Mouse (Mus musculus): Measurements from ENCODE around the gene Pde11a.
"Not testable (repeated sequence)": the region's sequence is repeated elsewhere in the genome, so short reads cannot be mapped to it uniquely, and the experiment has no call there.

The Pde11a gene

DNA sequence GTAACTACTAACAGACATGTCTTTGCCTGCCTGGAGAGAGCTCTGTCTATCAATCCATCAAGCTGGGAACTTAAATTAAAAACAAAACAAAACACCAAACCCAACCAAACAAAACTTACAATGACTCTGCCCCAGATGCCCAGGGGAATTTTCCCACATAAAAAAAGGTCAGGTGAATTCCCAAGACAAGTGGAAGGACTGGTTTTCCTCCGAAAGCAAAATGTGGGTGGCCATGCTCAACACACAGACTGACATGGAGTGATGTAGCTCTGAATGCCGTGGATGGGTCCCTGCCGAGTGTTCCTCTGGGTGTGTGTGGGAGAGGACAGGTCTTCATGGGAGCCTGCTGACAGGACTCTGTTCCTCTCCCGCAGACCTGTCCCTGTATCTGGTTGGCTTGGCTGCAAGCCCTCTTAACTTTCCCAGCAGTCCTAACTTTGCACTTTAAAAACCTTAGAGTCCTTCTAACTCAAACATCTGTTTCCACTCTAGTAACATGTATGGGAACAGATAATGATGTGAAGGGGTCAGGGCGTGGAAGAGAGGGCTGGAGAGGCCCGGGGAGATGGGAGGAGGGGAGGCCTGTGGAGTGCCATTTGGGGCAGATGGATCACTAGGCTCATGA is 346.9 kb downstream of the Pde11a start:
- DNase-seq (ENCODE audit: low spot score in 2 of 2) = no peak

DNA sequence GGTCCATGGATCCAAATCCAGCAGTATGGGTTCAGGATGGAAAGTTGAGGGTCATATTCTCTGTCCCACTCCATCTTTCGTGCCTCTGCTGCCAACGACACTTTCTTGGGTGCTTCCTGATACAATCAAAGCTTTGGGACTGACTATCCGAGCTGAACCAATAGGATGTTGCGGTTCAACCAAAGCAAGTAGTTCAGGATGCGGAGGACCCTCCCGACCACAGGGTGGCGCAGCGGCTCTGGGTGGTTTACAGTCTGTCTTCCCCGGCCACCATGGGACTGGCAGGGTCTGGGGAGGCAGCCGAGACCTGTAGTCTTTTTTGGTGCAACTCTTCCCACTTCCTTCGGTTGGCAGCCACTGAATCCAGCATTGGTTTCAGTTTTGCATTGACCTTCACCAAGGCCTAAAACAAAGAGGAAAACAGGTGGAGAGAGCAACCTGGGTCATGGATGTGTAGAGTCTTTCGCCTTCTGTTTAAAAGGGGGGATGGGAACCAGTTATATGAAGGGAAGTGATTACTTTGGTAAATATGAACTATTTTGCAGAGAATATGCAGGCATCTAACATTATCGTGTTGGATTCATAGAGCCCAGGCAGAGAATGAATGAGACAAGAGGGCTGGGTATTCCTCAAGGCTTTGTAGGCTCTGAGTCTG is 347.6 kb downstream of the Pde11a start:
- peak; percentile 48 to 52 for DNase-seq (ENCODE audit: low spot score in 2 of 2)

DNA sequence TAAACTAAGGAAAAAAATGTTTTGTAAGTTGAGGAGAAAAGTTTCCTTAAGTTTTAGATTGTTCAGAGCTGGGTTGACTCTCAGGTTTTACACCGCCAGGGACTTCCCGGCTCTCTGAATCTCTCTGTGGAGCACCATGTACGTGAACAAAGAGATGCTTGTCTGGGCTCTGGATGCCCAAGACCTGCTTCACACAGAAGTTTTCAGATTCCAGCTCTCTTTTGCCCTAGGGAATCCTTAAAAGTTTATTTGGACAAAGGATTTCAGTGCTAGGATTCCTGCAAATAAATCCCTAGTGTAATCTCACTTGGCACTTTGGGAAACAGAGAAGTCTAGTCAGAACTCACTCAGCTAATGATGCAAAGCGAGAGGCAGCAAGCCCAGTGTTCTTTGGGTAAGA is 348.9 kb downstream of the Pde11a start:
- DNase-seq (ENCODE audit: low spot score in 2 of 2) = no peak

DNA sequence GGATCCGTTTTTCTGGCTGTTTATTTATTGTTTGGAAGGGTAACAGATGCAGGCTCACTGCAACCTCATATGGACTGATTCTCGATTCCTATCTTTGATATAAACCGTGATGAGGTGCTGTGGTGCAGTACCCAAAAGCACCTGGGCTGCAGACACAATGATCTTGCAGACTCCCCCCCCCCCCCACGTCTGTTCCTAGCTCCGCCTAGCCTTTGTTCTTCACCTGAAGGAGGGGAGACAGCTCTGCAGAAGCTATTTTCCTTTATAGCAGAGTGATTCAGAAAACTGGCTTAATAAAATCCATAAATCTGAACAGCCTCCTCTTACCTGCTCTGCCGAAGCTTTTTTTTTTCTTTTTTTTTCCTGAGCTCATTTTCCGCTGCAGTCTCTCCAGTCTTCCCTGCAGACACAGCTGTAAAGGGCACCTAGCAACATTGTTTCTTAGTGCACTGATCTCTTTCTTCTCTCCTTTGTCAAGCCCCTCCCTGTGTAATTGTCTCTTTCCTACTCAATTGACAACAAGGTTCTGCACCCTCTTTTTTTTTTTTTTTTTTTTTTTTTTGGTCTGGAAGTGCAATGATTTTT is 349.7 kb downstream of the Pde11a start:
- DNase-seq (ENCODE audit: low spot score in 2 of 2) = no peak

DNA sequence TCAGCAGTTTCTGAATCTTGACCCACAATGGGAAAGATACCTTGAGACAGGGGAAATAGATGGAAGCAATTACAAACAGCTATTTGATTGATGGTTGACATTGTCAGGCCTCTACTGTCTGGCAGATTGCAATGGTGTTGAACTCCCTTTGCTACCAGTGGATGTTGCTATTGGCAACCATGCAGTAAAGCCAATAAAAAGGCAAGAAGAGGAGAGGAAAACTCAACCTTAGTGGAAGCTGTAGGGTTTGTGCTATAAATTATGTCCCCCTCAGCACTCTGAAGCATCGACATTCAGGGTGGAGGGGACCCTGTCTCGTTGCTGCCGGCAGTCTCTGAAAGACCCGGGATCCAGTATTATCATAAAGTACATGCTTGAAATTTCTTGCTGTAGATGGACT is 350.2 kb downstream of the Pde11a start:
- DNase-seq (ENCODE audit: low spot score in 2 of 2) = no peak

DNA sequence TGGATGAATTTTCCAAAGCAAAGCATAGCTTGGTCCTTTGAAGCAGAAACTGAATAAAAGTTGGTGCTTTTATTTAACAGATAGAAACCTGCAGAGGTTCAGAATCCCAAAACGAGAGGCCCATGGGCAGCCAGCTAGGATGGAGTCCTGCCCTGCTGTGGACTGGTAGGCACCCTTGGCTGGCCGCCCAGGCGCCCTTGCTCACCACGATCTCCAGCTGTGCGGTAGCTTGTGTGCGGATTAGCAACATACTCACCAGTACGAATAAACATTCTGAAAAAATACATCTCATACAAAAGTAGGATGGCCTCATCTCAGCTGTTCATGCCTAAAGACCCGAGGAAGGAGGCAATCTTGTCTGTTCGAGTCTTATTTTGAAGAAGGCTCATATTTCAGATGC is 350.8 kb downstream of the Pde11a start:
- DNase-seq (ENCODE audit: low spot score in 2 of 2) = no peak

DNA sequence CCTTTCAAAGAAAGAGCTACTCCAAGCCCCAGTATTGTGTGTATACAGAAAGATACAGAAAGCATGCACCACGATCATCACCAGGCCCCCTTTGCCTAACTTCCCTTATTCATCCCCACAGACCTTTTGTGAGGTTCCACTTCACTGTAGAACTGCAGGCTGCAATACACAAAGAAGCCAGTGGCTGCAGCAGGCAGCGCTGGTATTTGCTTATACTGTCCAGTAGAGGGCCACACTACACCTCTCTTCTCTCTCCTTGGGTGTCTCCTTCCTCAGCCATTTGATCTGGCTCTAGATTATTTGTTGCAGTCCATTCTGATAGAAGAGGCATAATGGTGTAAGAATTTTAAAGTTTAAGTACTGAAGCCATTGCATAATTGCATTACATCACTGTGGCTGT is 353.4 kb downstream of the Pde11a start:
- peak in 1 of 2 experiments; percentile 47 for DNase-seq (ENCODE audit: low spot score in 2 of 2)

DNA sequence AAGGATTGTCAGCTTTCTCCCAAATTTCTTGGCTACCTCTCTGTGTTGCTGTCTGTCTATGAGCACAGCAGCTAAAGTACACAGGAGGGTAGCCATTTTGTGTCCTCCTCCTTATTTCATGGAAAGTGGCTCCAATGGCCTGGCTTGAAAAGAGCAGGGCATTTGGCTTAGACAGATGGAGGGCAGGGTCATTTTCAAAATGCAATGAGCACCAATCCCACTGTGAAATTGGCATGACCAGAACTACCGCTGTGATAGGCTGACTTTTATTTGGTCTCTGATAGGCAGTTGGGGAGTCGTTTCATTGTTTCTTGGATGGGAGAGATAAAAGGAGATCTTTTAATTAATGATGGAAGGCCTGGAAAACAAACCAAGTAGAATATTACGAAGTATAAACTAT is 354.7 kb downstream of the Pde11a start:
- DNase-seq (ENCODE audit: low spot score in 2 of 2) = no peak

DNA sequence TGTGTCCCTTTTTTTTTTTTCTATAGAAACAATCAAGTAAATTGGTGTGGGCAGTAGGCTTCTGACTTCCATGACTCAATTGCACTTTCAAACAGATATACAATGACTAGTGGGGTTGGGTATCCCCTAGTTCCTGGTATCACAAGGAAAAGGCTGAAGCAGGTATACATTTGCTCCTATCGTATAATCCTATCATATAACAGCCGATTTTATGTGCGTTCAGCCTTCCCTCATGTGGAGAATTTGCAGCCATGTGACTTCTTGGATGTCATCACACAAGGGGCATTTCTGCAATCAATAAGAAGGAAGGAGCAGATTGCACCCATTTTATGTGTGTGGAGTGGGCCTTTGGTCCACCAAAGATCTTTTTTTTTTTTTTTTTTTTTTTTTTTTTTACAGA is 355.5 kb downstream of the Pde11a start:
- DNase-seq (ENCODE audit: low spot score in 2 of 2) = no peak

DNA sequence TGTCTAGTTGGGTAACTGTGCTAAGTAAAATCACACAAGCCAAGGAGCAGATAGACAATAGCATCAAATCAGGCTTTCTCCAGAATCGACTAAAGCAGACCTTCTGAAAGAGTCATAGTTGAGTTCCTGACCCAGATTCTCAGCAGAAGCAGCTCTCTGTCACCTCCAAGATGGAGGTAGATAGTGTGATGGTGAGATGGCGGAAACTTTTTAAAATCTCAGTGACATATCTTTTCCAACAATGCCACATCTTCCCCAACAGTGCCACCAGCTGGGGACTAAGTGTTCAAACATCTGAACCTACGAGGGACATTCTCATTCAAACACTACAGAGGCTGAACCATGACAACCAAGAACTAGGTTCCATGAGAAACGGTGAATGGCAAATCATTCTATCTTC is 355.9 kb downstream of the Pde11a start:
- no peak for DNase-seq (ENCODE audit: low spot score in 2 of 2)

DNA sequence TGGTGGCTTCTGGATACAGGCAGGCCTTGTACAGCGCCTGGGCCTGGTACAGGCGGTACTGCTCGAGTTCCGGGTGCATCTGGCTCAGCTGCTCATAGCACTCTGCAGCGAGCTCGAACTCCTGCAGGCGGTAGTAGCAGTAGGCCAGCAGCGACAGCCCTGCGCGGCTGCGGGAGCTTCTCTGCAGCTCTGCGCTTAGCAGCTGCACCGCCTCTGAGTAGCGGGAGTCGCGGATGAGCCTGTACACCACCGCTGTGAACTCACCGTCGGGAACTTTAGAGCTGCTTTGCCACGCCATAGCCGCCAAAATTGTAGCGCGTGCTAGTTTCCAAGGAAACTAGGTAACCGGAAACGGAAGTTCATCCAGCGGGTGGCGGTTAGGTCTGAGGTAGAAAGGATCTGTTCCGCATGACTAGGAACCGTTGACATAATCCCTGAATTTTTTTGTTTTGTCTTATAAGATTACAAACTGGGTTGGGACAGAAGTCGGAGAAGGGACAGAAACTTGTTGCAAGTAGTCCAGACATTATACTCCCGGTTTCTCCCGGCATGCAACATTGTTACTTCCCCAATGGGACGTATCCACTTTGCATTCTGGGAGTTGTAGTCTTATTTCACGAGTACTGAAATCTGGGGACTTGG is 357.0 kb downstream of the Pde11a start, which contains the start of gene Ttc30a1:
Gene Ttc30a1, minus strand, starts transcription at position 528 of the 642 bp plus-strand sequence.
- DNase-seq (ENCODE audit: low spot score in 2 of 2) = peak; percentile 51 to 67

DNA sequence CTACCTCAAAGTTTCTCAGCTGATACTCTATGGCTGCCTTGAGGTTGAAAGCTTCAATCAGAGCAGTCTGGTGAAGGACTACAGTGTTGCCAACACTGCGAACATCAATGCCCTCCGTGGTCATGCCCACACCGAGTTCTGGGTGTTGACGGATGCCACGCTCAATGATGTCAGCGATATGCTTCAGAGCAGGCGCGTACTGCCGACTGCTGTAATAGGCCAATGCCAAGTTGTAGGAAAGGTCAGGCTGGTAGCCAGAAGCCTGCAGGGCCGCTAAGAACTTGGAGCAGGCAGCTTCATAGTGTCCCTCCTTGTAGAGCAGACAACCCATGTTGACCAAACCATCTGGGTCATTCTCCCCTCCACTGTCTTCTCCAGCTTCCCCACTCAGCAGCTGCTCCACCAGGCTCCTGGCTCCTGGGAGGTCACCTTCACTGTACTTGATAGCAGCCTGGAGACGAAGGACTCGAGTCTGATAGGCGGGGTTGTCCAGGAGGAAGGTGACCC is 357.6 kb downstream of the Pde11a start:
- not testable (repeated sequence) for DNase-seq (ENCODE audit: low spot score in 2 of 2)

DNA sequence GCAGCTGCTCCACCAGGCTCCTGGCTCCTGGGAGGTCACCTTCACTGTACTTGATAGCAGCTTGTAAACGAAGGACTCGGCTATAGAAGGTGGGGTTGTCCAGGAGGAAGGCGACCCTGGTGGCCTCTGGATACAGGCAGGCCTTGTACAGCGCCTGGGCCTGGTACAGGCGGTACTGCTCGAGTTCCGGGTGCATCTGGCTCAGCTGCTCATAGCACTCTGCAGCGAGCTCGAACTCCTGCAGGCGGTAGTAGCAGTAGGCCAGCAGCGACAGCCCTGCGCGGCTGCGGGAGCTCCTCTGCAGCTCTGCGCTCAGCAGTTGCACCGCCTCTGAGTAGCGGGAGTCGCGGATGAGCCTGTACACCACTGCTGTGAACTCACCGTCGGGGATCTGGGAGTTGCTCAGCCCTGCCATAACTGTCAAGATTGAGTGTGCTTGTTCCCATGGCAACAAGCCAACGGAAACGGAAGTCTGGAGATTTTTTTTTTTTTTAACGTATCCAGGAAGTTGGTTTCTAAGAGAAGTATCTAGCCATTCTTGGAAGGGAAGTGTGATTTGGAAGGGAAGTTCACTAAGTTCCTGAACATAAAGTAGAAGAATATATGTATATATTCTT is 360.7 kb downstream of the Pde11a start, which contains the start of gene Ttc30a2:
Gene Ttc30a2, minus strand, starts transcription at position 419 of the 617 bp plus-strand sequence.
- not testable (repeated sequence) for DNase-seq (ENCODE audit: low spot score in 2 of 2)

DNA sequence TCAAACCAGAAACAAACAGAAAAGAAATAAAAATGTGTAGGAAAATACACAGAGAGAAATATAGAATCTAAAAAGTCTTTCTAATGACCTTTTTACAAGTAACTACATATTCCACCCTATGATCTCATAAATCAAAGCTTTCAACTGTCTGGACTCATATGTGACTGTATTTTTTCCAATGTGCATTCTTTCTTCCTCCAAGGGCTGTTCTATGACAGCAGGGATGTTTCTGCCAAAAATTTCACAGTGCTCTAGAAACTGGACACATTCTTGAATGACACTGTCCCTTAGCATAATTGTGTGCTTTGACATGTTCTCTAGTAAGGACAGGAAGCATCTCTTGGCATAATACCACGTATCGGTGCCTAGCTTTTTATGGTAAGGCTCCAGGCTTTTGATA is 362.5 kb downstream of the Pde11a start:
- not testable (repeated sequence) for DNase-seq (ENCODE audit: low spot score in 2 of 2)

DNA sequence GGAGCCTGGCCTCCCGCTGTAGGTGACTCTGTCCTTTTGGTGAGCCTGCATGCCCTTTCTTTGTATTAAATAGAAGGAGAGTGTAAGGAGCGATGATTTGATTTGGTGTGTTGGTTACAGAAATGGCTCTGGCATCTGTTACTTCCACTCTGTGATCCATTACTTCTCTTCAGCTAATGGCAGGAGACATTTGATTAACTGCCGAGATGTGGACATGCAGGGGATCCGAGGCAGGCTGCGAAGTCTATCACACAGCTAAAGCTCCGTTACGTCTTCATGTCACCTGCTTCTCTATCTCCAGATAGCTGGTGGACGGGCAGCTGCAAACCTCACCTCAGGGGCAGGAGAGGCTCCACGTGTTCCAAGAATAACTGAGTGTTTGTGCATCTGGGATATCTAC is 364.4 kb downstream of the Pde11a start:
- DNase-seq (ENCODE audit: low spot score in 2 of 2) = no peak

DNA sequence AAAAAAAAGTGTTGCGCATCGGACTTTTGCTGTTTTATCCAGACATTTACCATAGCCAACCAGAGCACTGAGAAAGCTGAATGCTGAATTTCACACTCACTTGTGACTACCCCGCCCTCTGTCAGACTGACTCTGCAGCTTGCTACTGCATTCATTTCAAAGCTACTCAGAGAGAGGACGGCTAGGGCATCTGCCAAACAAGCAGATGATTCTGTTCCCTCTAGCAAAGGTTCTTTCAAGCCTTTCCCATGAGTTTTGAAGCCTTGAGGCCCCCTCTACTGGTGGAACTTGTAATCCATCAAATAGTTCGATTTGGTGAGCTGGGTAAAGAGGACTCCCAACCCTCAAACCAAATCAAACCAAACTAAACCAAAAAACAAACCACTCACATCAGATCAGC is 373.6 kb downstream of the Pde11a start:
- DNase-seq (ENCODE audit: low spot score in 2 of 2) = peak; percentile 17 to 61

DNA sequence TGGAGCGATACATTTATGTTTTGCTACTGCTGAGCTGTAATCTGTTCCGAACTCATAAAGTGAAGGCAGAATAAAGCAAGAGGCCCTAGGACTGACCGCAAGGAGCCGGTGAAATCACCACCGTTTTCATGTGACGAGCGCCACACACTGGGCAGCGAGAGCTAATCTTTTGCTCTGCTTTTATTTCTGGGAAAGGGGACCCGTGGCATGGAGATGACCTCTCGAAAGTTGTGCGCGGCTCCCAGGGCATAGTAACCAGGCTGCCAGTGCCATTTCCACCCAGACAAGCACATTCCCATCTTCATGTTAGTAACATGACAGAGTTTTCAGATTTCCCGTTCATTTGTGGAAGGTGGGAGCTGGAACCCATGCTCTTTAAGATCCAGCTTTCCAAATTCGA is 374.1 kb downstream of the Pde11a start:
- peak; percentile 22 to 27 for DNase-seq (ENCODE audit: low spot score in 2 of 2)

DNA sequence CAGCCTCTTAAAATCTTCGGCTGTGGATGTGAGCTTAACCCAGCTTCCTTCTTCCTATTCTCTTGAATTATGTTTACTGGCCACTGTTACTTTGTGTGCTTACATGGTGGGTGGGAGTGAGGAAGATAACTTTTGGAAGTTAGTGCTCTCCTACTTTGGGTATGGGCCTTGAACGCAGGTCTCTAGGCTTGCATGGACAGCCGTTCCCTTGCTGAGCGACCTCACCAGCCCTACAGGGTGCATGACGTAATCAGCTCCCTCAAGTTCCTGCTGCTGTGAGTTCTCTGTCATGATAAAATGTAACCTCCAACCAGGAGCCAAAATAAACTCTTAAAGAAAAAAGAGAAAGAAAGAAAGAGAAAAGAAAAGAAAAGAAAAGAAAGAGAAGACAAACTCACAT is 374.5 kb downstream of the Pde11a start:
- no peak for DNase-seq (ENCODE audit: low spot score in 2 of 2)

DNA sequence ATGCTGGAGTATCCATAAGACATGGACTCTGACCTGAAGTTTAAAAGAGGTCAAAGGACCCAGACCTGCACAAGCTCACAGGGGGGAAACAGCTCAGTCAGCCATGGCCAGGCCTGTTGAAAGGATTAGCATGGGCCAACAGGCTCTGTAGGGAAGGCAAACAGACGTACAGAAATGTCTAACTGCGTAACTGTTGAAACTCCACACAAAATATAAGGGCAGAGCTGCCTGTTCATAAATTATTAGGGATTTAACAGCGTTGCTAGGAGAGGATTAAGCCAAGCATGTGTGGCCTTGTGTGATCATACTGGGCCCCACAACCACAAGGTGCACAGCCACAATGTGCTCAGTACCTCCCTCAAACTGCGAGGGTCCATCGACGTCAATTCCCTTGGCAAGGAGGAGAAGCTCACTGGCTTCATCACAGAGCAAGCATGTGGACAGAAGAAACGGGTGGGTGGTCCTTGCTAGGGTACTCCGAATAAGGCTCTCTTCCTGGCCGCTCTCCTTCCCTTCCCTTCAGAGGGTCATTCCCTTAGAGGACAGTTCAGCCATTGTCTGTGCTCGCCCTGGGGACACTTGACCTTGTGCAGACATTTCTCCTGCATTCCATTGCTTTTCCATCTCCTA is 375.2 kb downstream of the Pde11a start:
- DNase-seq (ENCODE audit: low spot score in 2 of 2) = no peak

DNA sequence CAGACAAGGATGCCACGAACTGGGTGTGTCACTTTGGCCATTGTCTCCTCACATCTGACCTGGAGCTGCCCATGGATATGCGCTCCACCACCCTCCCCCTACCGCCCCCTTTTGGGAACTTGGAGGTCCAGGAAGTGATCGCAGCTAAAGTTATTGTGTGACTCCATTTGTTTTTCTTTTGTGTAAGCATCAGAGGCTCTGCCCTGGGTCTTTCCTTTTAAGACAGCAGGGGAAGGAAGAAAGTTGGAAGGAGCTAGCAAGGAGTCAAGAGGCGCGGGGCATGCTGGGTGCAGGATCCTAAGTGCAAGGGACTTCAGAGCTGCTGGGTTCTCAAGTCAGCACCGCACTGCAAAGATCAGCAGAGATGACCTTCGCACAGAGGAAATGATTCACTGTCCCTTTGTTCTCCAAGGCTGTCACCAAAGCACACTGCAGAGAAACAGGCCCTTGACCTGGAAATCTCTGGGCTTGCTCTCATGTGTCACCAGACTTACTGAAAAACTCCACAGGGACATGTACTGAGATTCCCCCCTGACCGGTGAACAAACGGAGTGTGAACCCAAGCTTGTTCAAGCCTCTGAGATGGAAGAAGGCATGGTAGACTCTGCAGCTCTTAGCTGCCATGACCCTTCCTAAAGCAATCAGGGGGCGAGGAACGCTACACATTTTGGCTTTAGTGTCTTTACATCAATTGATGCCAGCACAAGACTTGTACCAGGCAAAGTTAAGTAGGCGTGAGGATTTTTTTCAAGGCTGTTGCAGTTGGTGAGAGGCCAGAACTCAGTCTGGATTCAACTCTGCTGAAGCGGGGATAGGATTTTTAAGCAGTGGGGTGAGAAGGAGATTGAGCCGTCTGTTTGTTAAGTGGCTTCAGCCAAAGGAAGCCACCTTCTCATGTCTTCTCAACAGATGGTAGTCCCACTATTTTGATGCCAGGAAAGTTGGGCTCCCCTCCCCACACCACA is 377.9 kb downstream of the Pde11a start:
- no peak for DNase-seq (ENCODE audit: low spot score in 2 of 2)
